ENCODE assay signal across 7 mouse cellular contexts in genomic region chr7:44893197-44893596, GRCm38 (mm10). TPM values are rescaled to one million over a fixed set of nuclear protein-coding genes. Genes with fewer than 3 reads are reported as not detected.
A peak's percentile ranks its signal among the peaks of the same experiment; 100 is the strongest.
DNase-seq lines count a peak whose midpoint lies in the region; ATAC-seq lines count a peak whose summit lies in the region.

No protein-coding gene starts in this region.

- DNase-seq in neural tube, embryonic 11.5 days (ENCODE audit: low spot score) = no peak
- no peak for DNase-seq in neural tube, embryonic 10.5 days (ENCODE audit: extremely low spot score, low spot score)
- DNase-seq in forebrain, embryonic 11.5 days (ENCODE audit: low spot score) = no peak
- no peak for DNase-seq in urinary bladder, postnatal 14 days (ENCODE audit: low spot score)
- no peak for DNase-seq in layer of hippocampus, postnatal 10 days (ENCODE audit: low spot score in 2 of 2)

- H3K27me3 ChIP-seq in neural tube, embryonic 11.5 days (ENCODE audit: control insufficient read depth, insufficient read depth, low read length) = no peaks in the 10 kb centered on the region
- H3K27me3 ChIP-seq in forebrain, embryonic 11.5 days (ENCODE audit: control insufficient read depth, insufficient read depth, low read length) = no peaks in the 10 kb centered on the region
- no peaks in the 10 kb centered on the region for H3K27me3 ChIP-seq in limb, embryonic 12.5 days
- H3K27me3 ChIP-seq in stomach, embryonic 15.5 days (replicated peaks) = no peaks in the 10 kb centered on the region

- H3K36me3 ChIP-seq in neural tube, embryonic 11.5 days (ENCODE audit: control insufficient read depth, insufficient read depth, low read length) = peaks cover 8% of the 10 kb centered on the region; the same call in 1 of the 2 replicates
- H3K36me3 ChIP-seq in forebrain, embryonic 11.5 days (ENCODE audit: control insufficient read depth, insufficient read depth, low read length) = no peaks in the 10 kb centered on the region; the same call in 1 of the 2 replicates
- peaks cover 23% of the 10 kb centered on the region for H3K36me3 ChIP-seq in limb, embryonic 12.5 days
- peaks cover 9% of the 10 kb centered on the region; the same call in 1 of the 2 replicates for H3K36me3 ChIP-seq in stomach, embryonic 15.5 days

- H3K4me3 ChIP-seq in neural tube, embryonic 11.5 days (ENCODE audit: low read depth, low read length) = no peak overlapping the region
- peak overlapping the region; percentile 1; the same call in 1 of the 2 replicates for H3K4me3 ChIP-seq in forebrain, embryonic 11.5 days (ENCODE audit: low read depth, low read length)
- H3K4me3 ChIP-seq in limb, embryonic 12.5 days (replicated peaks) = peak overlapping the region; percentile 23; the same call in 1 of the 2 replicates
- no peak overlapping the region; the same call in 1 of the 2 replicates for H3K4me3 ChIP-seq in stomach, embryonic 15.5 days (replicated peaks)

- ATAC-seq in neural tube, embryonic 11.5 days (ENCODE audit: insufficient read depth, low FRiP score, low TSS enrichment) = no peak
- ATAC-seq in forebrain, embryonic 11.5 days (replicated peaks; ENCODE audit: low FRiP score) = no peak
- ATAC-seq in limb, embryonic 12.5 days (ENCODE audit: insufficient number of reproducible peaks, insufficient read depth, low FRiP score, low TSS enrichment, low read depth) = no peak
- no peak for ATAC-seq in stomach, embryonic 15.5 days (ENCODE audit: insufficient read depth, low FRiP score, low read depth)

- peak overlapping the region; percentile 25; the same call in 1 of the 2 replicates for H3K4me2 ChIP-seq in neural tube, embryonic 11.5 days (ENCODE audit: low read depth)
- peak overlapping the region; percentile 49 for H3K4me2 ChIP-seq in forebrain, embryonic 11.5 days (ENCODE audit: low read depth, low read length, severe bottlenecking)
- peak overlapping the region; percentile 85 for H3K4me2 ChIP-seq in limb, embryonic 12.5 days
- H3K4me2 ChIP-seq in stomach, embryonic 15.5 days = peak overlapping the region; percentile 38

- no peaks in the 10 kb centered on the region for H3K9me3 ChIP-seq in neural tube, embryonic 11.5 days (ENCODE audit: control insufficient read depth, low read length)
- no peaks in the 10 kb centered on the region for H3K9me3 ChIP-seq in forebrain, embryonic 11.5 days (ENCODE audit: control insufficient read depth, low read length)
- H3K9me3 ChIP-seq in limb, embryonic 12.5 days = no peaks in the 10 kb centered on the region
- H3K9me3 ChIP-seq in stomach, embryonic 15.5 days = no peaks in the 10 kb centered on the region

- H3K9ac ChIP-seq in neural tube, embryonic 11.5 days (ENCODE audit: low read length) = no peak overlapping the region
- peak overlapping the region; percentile 49 for H3K9ac ChIP-seq in forebrain, embryonic 11.5 days (ENCODE audit: low read length)
- no peak overlapping the region for H3K9ac ChIP-seq in limb, embryonic 12.5 days (replicated peaks)
- H3K9ac ChIP-seq in stomach, embryonic 15.5 days = no peak overlapping the region

- H3K4me1 ChIP-seq in neural tube, embryonic 11.5 days (ENCODE audit: control insufficient read depth, insufficient read depth, low read length) = peaks cover 25% of the 10 kb centered on the region
- peaks cover 30% of the 10 kb centered on the region for H3K4me1 ChIP-seq in forebrain, embryonic 11.5 days (replicated peaks; ENCODE audit: control insufficient read depth, insufficient read depth, low read length)
- H3K4me1 ChIP-seq in limb, embryonic 12.5 days (replicated peaks) = peaks cover 38% of the 10 kb centered on the region
- peaks cover 37% of the 10 kb centered on the region for H3K4me1 ChIP-seq in stomach, embryonic 15.5 days

- H3K27ac ChIP-seq in neural tube, embryonic 11.5 days (ENCODE audit: low read depth, low read length) = peak overlapping the region; percentile 75
- H3K27ac ChIP-seq in forebrain, embryonic 11.5 days (ENCODE audit: low read depth, low read length) = peak overlapping the region; percentile 95
- peak overlapping the region; percentile 92 for H3K27ac ChIP-seq in limb, embryonic 12.5 days
- H3K27ac ChIP-seq in stomach, embryonic 15.5 days = peak overlapping the region; percentile 86

- 27% methylated on average over 8 of the region's 8 CpGs for WGBS in neural tube, embryonic 11.5 days
- 14% methylated on average over 8 of the region's 8 CpGs for WGBS in forebrain, embryonic 11.5 days
- 34% methylated on average over 8 of the region's 8 CpGs for WGBS in limb, embryonic 12.5 days
- 19% methylated on average over 8 of the region's 8 CpGs for WGBS in stomach, embryonic 15.5 days

RNA-seq across cellular contexts. Expression of gene Med25, which starts 0.7 kb away (rescaled TPM):
- polyA plus RNA-seq in neural tube, embryonic 11.5 days (2014; fragmentation: Nextera tagmentation; extraction: Ambion mirVana) = 87.7 and 93.1 TPM in 2 replicates
- polyA plus RNA-seq in forebrain, embryonic 11.5 days (2014; fragmentation: Nextera tagmentation; extraction: Ambion mirVana) = 135 and 139 TPM in 2 replicates
- polyA plus RNA-seq in limb, embryonic 12.5 days (2016; fragmentation: Nextera tagmentation; extraction: Ambion mirVana) = 116 and 127 TPM in 2 replicates
- 88.7 and 91.0 TPM in 2 replicates for polyA plus RNA-seq in stomach, embryonic 15.5 days (2015; fragmentation: Nextera tagmentation; extraction: Ambion mirVana)
- 100 to 1,000 TPM; 107 to 114 TPM for total RNA-seq in layer of hippocampus, postnatal 10 days (2021)

RNA-seq across cellular contexts. Expression of gene Fuz, which starts 2.7 kb away (rescaled TPM):
- 18.7 and 20.0 TPM in 2 replicates for polyA plus RNA-seq in neural tube, embryonic 11.5 days (2014; fragmentation: Nextera tagmentation; extraction: Ambion mirVana)
- 32.9 TPM in 2 replicates for polyA plus RNA-seq in forebrain, embryonic 11.5 days (2014; fragmentation: Nextera tagmentation; extraction: Ambion mirVana)
- 21.6 and 24.8 TPM in 2 replicates for polyA plus RNA-seq in limb, embryonic 12.5 days (2016; fragmentation: Nextera tagmentation; extraction: Ambion mirVana)
- polyA plus RNA-seq in stomach, embryonic 15.5 days (2015; fragmentation: Nextera tagmentation; extraction: Ambion mirVana) = 22.2 and 24.2 TPM in 2 replicates
- 10 to 100 TPM; 17.9 to 19.4 TPM for total RNA-seq in layer of hippocampus, postnatal 10 days (2021)

RNA-seq across cellular contexts. Expression of gene Ptov1, which starts 23.6 kb away (rescaled TPM):
- polyA plus RNA-seq in neural tube, embryonic 11.5 days (2014; fragmentation: Nextera tagmentation; extraction: Ambion mirVana) = 418 and 419 TPM in 2 replicates
- polyA plus RNA-seq in forebrain, embryonic 11.5 days (2014; fragmentation: Nextera tagmentation; extraction: Ambion mirVana) = 454 and 526 TPM in 2 replicates
- 615 and 666 TPM in 2 replicates for polyA plus RNA-seq in limb, embryonic 12.5 days (2016; fragmentation: Nextera tagmentation; extraction: Ambion mirVana)
- 291 and 320 TPM in 2 replicates for polyA plus RNA-seq in stomach, embryonic 15.5 days (2015; fragmentation: Nextera tagmentation; extraction: Ambion mirVana)
- total RNA-seq in layer of hippocampus, postnatal 10 days (2021) = 100 to 1,000 TPM; 278 to 304 TPM

RNA-seq across cellular contexts. Expression of gene Ap2a1, which starts 36.1 kb away (rescaled TPM):
- polyA plus RNA-seq in neural tube, embryonic 11.5 days (2014; fragmentation: Nextera tagmentation; extraction: Ambion mirVana) = 92.5 and 95.0 TPM in 2 replicates
- polyA plus RNA-seq in forebrain, embryonic 11.5 days (2014; fragmentation: Nextera tagmentation; extraction: Ambion mirVana) = 88.8 and 93.4 TPM in 2 replicates
- 74.2 and 77.6 TPM in 2 replicates for polyA plus RNA-seq in limb, embryonic 12.5 days (2016; fragmentation: Nextera tagmentation; extraction: Ambion mirVana)
- 61.5 and 61.6 TPM in 2 replicates for polyA plus RNA-seq in stomach, embryonic 15.5 days (2015; fragmentation: Nextera tagmentation; extraction: Ambion mirVana)
- total RNA-seq in layer of hippocampus, postnatal 10 days (2021) = 100 to 1,000 TPM; 261 to 290 TPM

RNA-seq across cellular contexts. Expression of gene Pnkp, which starts 36.3 kb away (rescaled TPM):
- polyA plus RNA-seq in neural tube, embryonic 11.5 days (2014; fragmentation: Nextera tagmentation; extraction: Ambion mirVana) = 30.2 and 30.6 TPM in 2 replicates
- 31.6 and 32.1 TPM in 2 replicates for polyA plus RNA-seq in forebrain, embryonic 11.5 days (2014; fragmentation: Nextera tagmentation; extraction: Ambion mirVana)
- polyA plus RNA-seq in limb, embryonic 12.5 days (2016; fragmentation: Nextera tagmentation; extraction: Ambion mirVana) = 35.5 and 37.3 TPM in 2 replicates
- polyA plus RNA-seq in stomach, embryonic 15.5 days (2015; fragmentation: Nextera tagmentation; extraction: Ambion mirVana) = 25.5 and 32.7 TPM in 2 replicates
- total RNA-seq in layer of hippocampus, postnatal 10 days (2021) = 10 to 100 TPM; 32.6 to 38.4 TPM

Comparison
In these comparisons a context has a peak if more than half of its experiments do, and no peak if none do; other contexts are left out.
1. H3K4me2 ChIP-seq: peak in every context shown above with its lines; median percentile 85 in limb, embryonic 12.5 days; 49 in forebrain, embryonic 11.5 days; 38 in stomach, embryonic 15.5 days; 25 in neural tube, embryonic 11.5 days.
2. H3K4me3 ChIP-seq: peak in forebrain, embryonic 11.5 days (single experiment) and limb, embryonic 12.5 days (single experiment); none in neural tube, embryonic 11.5 days (single experiment) and stomach, embryonic 15.5 days (single experiment).
3. Peak in every context shown above with its lines, with median percentiles within 50 percentile points of each other: H3K27ac ChIP-seq.